Mouse (Mus musculus) CD4-positive, CD25-positive, alpha-beta regulatory T cell, adult 2 months (primary cell): ENCODE results near the gene Panx1.

Experiments used
- DNase-seq: peaks from one replicate; pipeline ENCODE4 v3.0.0-alpha.2; 2012; ENCODE audit warnings: low read depth, low spot score

The Panx1 gene

GRCm38 (mm10) chr9:14973762-14974161, 71.5 kb downstream of the Panx1 start:
- DNase-seq, result no peak

- DNase-seq, result no peak
Measured at GRCm38 (mm10) chr9:14970805-14971525, 74.3 kb downstream of the Panx1 start.

GRCm38 (mm10) chr9:14970211-14970610, 75.1 kb downstream of the Panx1 start:
- no peak for DNase-seq

GRCm38 (mm10) chr9:14967598-14967997, 77.7 kb downstream of the Panx1 start:
- DNase-seq, result peak; percentile 16

GRCm38 (mm10) chr9:14966787-14967186, 78.5 kb downstream of the Panx1 start:
- peak; percentile 70 for DNase-seq

- DNase-seq, result no peak
Measured at GRCm38 (mm10) chr9:14965368-14965767, 79.9 kb downstream of the Panx1 start.

- no peak for DNase-seq
Measured at GRCm38 (mm10) chr9:14962769-14963168, 82.5 kb downstream of the Panx1 start.

- DNase-seq, result no peak
Measured at GRCm38 (mm10) chr9:14954659-14955058, 90.6 kb downstream of the Panx1 start.
